Mouse (Mus musculus): Measurements from ENCODE around the gene Senp8.

DNA sequence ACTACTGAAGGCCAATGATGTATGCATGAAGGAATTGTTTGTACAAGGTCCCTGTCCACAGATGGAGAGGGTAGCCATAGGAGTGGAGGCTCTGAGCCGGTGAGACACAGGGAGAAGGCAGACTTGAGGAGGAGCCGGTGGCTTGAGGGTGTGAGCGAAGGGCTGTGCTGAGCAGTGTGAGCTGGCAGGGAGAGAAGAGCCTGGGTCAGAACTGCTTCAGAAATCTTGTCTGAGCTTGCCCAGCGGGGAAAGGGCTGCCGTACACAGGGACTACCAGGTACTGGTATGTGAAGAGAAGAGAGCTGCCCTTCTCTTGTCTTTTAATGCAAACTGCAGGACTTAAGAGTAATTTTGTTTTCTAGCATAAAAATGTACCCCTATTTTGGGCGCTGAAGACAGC is 17.4 kb downstream of the Senp8 start:
- no peak for TF ChIP-seq GATA1 (IDR thresholded peaks at IDR 0.05; ENCODE audit: low read length)
- no peak for TF ChIP-seq TAL1 (IDR thresholded peaks at IDR 0.05; ENCODE audit: low read length)

Data from erythroblast, embryonic 14.5 days (primary cell).